Mouse (Mus musculus) thymus, postnatal 0 days (tissue): ENCODE data around the gene Ripk4. TPM values are rescaled to one million over a fixed set of nuclear protein-coding genes. Genes with fewer than 3 reads are reported as not detected.

ENCODE experiments used
- DNase-seq: peaks from one replicate; pipeline ENCODE4 v3.0.0-alpha.2; 2015; ENCODE audit warnings: low spot score
- polyA plus RNA-seq: library from polyadenylated mRNA; unstranded; fragments of >200 nt; fragmentation: Nextera tagmentation; extraction: Ambion mirVana; gene quantifications from 2 replicates; pipeline ENCODE4 v1.2.1, GENCODE M21; 2015

Ripk4 gene
- polyA plus RNA-seq, 1 experiment from 2014 or later = 6.7 TPM

DNA sequence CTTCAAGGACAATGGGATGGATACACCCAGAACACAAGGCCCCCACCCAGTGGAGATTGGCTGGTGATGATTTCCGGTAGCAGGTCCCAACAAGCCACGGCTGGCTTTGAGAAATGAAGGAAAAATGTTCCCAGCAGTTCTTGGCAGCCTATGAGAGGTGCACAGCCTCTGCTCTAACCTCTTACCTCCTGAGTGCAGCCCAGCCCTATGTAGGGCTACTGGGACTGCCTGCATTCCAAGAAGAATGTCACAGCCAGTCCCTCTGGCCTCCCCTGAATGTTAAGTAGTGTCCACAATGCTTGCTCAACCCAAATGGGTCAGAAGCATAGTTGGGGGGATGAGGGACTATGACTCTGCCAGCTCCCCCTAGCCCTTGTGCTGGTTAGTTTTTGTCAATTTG, 27.0 kb downstream of the Ripk4 start:
- no peak for DNase-seq

GRCm38 (mm10) chr16:97734760-97735322, 28.7 kb downstream of the Ripk4 start:
- DNase-seq = no peak

DNA sequence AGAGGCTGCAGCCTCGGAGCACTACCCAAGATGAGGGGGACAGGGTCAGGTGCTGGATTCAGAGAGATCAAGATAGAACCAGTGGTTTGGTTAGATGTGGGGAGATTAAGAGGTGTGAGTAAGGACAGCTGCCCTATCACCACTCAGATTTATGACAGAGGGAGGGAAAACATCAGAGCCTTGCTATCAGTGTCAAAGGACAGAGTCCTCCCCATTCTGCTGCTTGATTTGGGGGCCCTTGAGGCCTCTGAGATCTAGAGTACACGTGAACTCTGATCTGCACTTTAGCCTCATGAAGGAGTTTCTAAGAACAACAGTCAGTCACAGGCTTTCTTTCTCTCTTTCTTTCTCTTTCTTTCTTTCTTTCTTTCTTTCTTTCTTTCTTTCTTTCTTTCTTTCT, 30.0 kb downstream of the Ripk4 start:
- DNase-seq = no peak

DNA sequence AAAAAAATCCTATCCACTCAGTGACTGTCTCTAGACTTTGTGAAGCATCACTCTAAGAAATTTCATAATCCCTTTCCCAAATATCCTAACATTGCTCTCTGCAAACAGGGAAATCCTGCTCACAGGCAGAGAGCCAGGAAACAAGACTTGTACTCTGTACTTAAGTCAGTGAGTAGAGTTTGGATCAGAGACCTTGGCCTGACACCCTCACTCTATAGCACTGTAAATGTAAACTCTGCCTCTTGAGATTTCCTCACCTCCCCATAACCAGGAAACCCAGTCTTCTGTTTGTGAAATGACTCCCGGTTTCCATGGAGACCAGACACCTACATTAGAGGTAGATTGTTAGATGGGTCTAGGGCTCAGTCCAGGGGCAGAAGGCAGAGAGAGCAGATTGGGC, 33.3 kb downstream of the Ripk4 start:
- DNase-seq = no peak

GRCm38 (mm10) chr16:97726436-97726835, 37.2 kb downstream of the Ripk4 start:
- no peak for DNase-seq

DNA sequence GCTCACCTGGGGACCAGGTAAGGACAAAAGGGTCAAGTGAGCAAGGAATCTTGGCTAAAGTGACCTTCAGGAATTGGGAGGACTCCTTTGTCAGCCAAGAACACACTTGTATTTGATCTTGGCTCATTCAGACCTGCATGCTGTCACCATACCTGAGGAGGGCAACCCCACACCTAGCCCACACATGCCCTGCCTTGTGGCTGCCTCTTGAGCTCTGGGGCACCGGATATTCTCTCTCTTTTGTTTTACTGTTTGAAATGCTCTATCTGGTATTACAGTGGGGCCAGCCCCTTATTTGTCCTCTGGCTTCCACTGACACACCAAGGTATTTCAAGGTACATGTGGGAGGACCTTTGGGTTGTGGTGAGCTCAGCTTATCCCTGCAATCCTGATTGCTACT, 43.5 kb downstream of the Ripk4 start:
- no peak for DNase-seq

DNA sequence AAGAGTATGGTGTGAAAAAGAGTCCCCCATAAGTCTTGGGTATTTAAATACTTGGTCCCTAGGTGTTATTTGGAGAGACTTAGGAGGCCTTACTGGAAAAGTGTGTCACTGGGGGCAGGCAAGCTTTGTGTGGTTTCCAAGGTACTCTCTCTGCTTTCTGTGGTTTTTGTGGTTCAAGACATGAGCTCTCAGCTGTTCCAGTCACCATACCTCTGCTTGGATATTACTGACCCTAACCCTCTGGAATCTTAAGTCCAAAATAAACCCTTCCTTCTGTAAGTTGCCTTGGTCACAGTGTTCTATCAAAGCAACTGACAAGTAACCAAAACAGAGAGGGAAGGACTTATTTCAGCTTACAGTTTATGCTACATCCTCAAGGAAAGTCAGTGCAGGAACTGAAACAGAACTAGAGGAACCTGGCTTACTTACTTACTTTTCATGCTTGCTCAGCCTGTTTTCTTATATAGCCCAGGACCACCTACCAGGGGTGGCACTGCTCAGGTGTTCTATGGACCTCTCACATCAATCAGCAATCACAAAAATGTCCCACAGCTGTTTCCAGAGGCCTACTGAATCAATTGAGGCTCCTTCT, 44.1 kb downstream of the Ripk4 start:
- no peak for DNase-seq

DNA sequence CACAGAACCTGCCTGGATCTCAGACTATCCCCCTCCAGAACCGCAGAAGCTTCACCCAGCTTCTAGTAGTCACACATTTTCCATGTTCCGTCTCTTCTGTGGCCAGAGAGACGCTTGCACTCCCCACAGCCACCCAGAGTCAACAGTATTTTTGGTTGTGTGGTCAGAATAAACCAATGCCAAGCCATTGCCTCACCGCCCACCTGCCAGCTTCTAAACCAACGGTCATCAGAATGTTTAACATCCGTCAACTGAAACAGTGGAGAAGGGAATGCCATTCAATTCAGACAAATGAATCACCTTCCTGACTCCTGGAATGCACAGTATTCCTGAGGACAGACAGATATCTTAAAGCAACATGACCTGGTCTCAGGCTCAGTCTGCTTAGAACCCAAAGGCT, 47.0 kb downstream of the Ripk4 start:
- no peak for DNase-seq

DNA sequence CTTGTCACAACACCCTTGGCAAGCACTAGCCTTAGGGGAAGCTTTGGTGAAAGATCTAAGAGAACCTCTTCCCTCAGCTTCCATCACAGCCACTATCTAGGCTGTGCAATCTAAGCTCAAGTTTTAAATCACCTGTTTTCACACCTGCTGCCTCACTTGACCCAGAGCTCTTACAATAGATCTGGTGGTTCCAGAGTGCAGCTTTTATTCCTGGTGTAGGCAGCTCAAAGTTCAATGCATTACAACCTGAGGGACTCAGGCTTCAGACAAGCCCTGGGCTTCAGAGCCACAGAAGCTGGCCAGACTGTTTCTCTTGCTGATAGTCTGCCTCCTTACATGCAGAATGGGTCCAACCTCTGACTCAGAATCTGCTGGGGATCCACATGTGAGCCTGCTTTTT, 51.5 kb downstream of the Ripk4 start:
- no peak for DNase-seq

DNA sequence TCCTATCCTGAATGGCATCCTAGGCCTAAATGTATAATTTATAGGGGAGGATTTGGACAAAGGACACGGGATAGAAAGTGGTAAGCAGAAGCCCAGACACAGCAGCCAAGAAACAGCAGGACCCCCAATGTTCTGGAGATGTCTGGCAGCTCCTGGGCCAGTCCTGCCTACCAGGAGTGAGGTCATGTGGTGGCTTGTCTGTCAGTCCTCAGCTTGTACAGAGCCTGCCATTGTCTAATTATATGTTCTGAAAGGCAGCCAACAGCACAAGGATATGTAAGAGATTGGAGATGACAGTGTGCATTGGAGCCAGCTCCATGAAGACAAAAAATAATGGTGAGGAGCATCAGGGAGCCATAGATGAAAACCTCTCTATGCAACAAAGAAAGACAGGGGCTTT, 61.7 kb downstream of the Ripk4 start:
- no peak for DNase-seq

GRCm38 (mm10) chr16:97697769-97698168, 65.8 kb downstream of the Ripk4 start:
- DNase-seq = peak; percentile 7

DNA sequence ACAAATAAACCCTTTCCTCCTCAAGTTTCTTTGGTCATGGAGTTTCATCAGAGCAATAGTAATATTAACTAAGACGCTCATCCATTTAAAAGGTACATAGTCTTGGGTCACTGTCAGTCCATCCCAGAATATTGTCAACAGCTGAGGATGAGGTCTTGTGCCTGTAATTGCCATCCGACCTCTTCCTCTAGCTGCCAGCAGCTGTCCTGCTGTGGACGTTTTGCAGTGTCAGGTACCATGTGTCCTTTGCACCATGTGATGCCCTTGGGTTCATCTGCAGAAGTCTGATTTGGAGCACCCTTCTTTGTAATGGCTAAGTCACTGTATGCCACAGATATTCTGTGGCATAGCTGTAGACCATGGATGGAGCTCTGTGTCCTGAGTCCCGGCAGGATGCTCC, 67.9 kb downstream of the Ripk4 start:
- no peak for DNase-seq

Other genes starting within 250 kb of the Ripk4 start
- gene Fam3b, start 249.0 kb downstream of the Ripk4 start, polyA plus RNA-seq = 0.47 TPM in 1 of 2 replicates, not detected in the other
- gene Tmprss2, start 152.6 kb downstream of the Ripk4 start, polyA plus RNA-seq = 1.3 and 1.5 TPM in 2 replicates
- 6.2 and 7.4 TPM in 2 replicates for gene Prdm15, start 88.1 kb upstream of the Ripk4 start, polyA plus RNA-seq
- gene C2cd2, start 198.8 kb upstream of the Ripk4 start, polyA plus RNA-seq = 6.6 and 8.0 TPM in 2 replicates
- 7.6 and 7.7 TPM in 2 replicates for gene Zbtb21, start 198.8 kb upstream of the Ripk4 start, polyA plus RNA-seq
- gene B230307C23Rik, start 233.5 kb upstream of the Ripk4 start, polyA plus RNA-seq = 46.0 and 49.7 TPM in 2 replicates